Mouse (Mus musculus): ENCODE data around the gene Marveld3.

DNA sequence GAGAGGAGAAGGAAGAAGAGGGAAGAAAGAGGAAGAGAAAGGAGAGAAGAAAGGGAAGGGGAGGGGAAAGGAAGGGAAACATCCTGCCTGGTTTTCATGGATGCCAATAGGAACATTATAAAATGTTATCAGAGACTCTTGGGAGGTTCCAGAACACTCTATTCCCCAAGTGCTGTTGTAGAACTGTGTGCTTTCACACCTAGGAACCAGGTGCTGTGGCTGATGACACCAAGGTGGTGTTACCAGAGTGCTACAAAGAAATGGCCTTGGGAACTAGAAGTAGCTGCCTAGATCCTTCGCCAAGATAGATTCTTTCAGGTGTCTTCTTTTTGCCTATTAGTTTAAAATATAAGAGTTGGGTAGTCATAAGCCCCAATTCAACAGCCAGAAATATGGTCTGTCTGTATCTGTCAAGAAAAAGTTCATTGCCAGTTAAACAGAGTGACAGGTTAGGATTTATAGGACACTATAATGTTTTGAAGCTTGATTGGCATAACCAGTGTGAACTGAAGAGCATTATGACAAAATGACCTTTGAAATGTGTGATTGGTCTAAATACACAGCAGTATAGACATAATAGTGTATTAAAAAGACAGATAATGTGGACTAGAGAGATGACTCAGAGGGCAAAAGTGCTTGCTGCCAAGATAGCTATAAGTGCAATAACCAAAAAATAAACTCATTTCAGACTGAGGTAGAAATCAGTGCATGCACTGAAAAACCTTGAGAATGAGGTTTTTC lies 56.9 kb downstream of the Marveld3 start:
- TF ChIP-seq CTCF (IDR thresholded peaks at IDR 0.05; ENCODE audit: low read depth) (no peak), EP300 (IDR thresholded peaks at IDR 0.05; ENCODE audit: low read depth) (no peak)
